Mouse (Mus musculus): ENCODE results near the gene Atg4d. TPM values are rescaled to one million over a fixed set of nuclear protein-coding genes. Genes with fewer than 3 reads are reported as not detected.

Gene Atg4d
- total and polyA plus RNA-seq, 3 experiments = 60.8 to 100 (median 88.7) TPM

DNA sequence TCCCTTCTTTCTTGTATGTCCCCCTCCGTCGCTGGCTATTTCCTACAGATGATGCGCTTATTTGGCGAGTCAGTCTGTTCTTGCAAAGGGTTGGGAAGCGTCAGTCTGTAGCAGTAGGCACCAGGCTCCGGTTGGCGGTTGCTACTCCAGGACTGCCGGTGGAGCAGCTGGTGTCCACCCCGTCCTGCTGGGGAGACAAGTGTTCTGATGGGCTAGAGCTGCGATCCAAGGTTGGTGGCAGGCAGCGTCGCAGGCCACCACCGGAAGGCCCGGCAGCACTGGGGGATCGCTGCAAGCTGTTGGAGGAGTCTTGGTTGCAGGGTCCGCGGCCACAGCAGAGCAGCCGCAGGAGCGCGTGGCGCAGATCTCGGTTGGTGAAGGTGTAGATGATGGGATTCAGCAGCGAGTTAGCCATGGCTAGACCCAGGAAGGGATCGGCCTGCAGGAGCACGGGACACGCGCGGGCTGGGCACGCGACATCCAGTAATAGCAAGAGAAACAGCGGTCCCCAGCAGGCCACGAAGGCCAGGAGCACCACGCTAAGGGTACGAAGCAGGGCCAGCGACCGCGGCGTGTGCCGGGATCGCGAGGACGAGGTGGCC lies 21.2 kb upstream of the Atg4d start:
- Histone ChIP-seq H3K4me1 (ENCODE audit: control insufficient read depth, insufficient read depth, low read length) (0 out of 2 replicates have a peak, but pooled peaks cover 1% of the 10 kb centered on the region), H3K4me3 (peak overlapping the region; percentile 46), H3K36me3 (ENCODE audit: control insufficient read depth, insufficient read depth, low read length) (no peaks in the 10 kb centered on the region), H3K27me3 (ENCODE audit: control insufficient read depth, insufficient read depth, low read length) (peaks cover 13% of the 10 kb centered on the region), H3K9ac (ENCODE audit: low read depth, low read length) (peak overlapping the region; percentile 62), H3K27ac (no peak overlapping the region), H3K79me2 (replicated peaks; ENCODE audit: control insufficient read depth, insufficient read depth, low read length) (no peaks in the 10 kb centered on the region)
- DNase-seq = no peak
- 6% methylated on average over 42 of the region's 42 CpGs for WGBS
- intact Hi-C loops (cut with DNase I) = loop anchor here (5.0 kb wide), 2 partner anchors 123 to 168 kb away; partner anchors contain the start of genes Ilf3 and Qtrt1
- TF ChIP-seq CTCF (IDR thresholded peaks at IDR 0.05) (no peak), POLR2A (IDR thresholded peaks at IDR 0.05; ENCODE audit: insufficient read depth, low read depth, low read length) (no peak), EP300 (IDR thresholded peaks at IDR 0.05; ENCODE audit: insufficient read depth, low read depth, low read length) (no peak)

DNA sequence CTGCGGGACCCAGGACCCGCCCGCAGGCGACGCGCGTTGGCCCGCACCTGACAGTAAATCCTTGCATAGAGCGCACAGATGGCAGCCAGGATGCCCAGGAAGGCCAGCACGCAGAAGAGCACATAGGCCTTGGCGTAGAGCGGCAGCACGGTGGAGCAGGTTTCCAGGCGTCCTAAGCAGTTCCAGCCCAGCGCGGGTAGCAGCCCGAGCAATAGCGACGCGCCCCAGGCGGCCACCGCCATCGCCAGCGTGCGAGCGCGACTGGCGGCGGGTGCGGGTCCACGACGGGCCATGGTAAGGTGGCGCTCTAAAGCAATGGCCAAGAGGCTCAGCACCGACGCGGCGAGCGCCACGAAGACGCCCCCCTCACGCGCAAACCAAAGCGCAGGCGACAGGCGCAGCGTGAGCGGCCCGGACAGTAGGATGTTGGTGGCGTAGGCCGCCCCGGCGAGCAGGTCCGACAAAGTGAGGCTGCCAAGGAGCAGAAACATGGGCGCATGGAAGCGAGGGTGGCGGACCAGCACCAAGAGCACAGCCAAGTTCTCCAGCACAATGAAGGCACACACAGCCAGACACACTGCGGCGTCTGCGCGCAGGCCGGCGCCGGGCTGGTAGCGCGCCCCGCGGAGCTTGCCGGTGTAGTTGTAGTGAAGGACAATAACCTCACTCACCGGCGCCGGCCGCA lies 20.5 kb upstream of the Atg4d start:
- under 1% methylated on average over 72 of the region's 72 CpGs for WGBS
- TF ChIP-seq EP300 (IDR thresholded peaks at IDR 0.05; ENCODE audit: insufficient read depth, low read depth, low read length) = no peak
- no peak for TF ChIP-seq POLR2A (IDR thresholded peaks at IDR 0.05; ENCODE audit: insufficient read depth, low read depth, low read length)
- TF ChIP-seq CTCF (IDR thresholded peaks at IDR 0.05) = no peak
- 0 out of 2 replicates have a peak, but pooled peaks cover 1% of the 10 kb centered on the region for H3K4me1 ChIP-seq (ENCODE audit: control insufficient read depth, insufficient read depth, low read length)
- H3K4me3 ChIP-seq = peak overlapping the region; percentile 46
- no peak overlapping the region for H3K27ac ChIP-seq
- no peaks in the 10 kb centered on the region for H3K79me2 ChIP-seq (replicated peaks; ENCODE audit: control insufficient read depth, insufficient read depth, low read length)
- H3K9ac ChIP-seq (ENCODE audit: low read depth, low read length) = peak overlapping the region; percentile 62
- H3K36me3 ChIP-seq (ENCODE audit: control insufficient read depth, insufficient read depth, low read length) = no peaks in the 10 kb centered on the region
- intact Hi-C loops (cut with DNase I) = loop anchor here (5.0 kb wide), 2 partner anchors 123 to 168 kb away; partner anchors contain the start of genes Ilf3 and Qtrt1
- DNase-seq = peak in 1 of 2 experiments; percentile 36
- H3K27me3 ChIP-seq (ENCODE audit: control insufficient read depth, insufficient read depth, low read length) = peaks cover 13% of the 10 kb centered on the region

DNA sequence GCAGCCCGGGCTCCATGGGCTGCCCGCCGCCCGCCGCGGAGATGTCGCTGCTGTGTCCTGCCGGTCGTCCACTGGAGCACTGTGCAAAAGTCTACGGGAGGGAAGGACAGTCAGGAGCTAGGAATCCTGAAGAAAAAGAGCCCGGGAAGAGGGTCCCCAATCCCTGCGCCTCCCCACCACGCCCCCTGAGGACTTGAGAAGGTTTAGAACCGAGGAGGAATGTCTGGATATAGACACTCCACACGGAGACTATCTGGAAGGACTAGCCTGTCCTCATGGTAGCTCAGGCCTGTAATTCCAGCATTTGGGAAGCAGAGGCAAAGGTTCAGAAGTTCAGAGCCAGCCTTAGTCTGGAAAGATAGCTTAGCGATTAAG lies 20.0 kb upstream of the Atg4d start:
- Histone ChIP-seq H3K36me3 (ENCODE audit: control insufficient read depth, insufficient read depth, low read length) (no peaks in the 10 kb centered on the region), H3K9ac (ENCODE audit: low read depth, low read length) (peak overlapping the region; percentile 62), H3K27me3 (ENCODE audit: control insufficient read depth, insufficient read depth, low read length) (peaks cover 13% of the 10 kb centered on the region), H3K27ac (no peak overlapping the region), H3K79me2 (replicated peaks; ENCODE audit: control insufficient read depth, insufficient read depth, low read length) (no peaks in the 10 kb centered on the region), H3K4me3 (peak overlapping the region; percentile 46), H3K4me1 (ENCODE audit: control insufficient read depth, insufficient read depth, low read length) (0 out of 2 replicates have a peak, but pooled peaks cover 1% of the 10 kb centered on the region)
- WGBS = 3% methylated on average over 16 of the region's 16 CpGs
- intact Hi-C loops (cut with DNase I) = no loop called here
- no peak for DNase-seq
- TF ChIP-seq EP300 (IDR thresholded peaks at IDR 0.05; ENCODE audit: insufficient read depth, low read depth, low read length) = no peak
- no peak for TF ChIP-seq POLR2A (IDR thresholded peaks at IDR 0.05; ENCODE audit: insufficient read depth, low read depth, low read length)
- no peak for TF ChIP-seq CTCF (IDR thresholded peaks at IDR 0.05)

DNA sequence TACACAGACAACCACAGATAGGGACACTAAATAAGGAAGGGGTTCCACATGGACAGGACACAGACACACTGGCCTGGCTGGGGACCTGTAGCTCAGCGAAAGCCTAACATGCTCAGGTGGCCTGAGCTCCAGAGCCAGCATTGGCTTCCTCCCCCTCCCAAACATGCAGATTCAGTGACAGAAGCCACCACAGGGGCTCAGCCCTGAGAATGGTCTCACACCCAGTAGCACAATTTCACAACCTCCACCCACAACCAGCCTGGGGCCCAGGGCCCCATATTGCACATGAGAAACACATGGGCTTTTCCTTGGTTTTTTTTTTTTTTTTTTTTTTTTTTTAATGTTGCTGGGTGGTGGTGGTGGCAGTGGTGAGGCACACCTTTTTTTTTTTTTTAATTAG lies 18.8 kb upstream of the Atg4d start:
- Histone ChIP-seq H3K9ac (ENCODE audit: low read depth, low read length) (no peak overlapping the region), H3K27me3 (ENCODE audit: control insufficient read depth, insufficient read depth, low read length) (peaks cover 13% of the 10 kb centered on the region), H3K27ac (no peak overlapping the region), H3K4me1 (ENCODE audit: control insufficient read depth, insufficient read depth, low read length) (0 out of 2 replicates have a peak, but pooled peaks cover 1% of the 10 kb centered on the region), H3K79me2 (replicated peaks; ENCODE audit: control insufficient read depth, insufficient read depth, low read length) (no peaks in the 10 kb centered on the region), H3K4me3 (no peak overlapping the region), H3K36me3 (ENCODE audit: control insufficient read depth, insufficient read depth, low read length) (no peaks in the 10 kb centered on the region)
- TF ChIP-seq POLR2A (IDR thresholded peaks at IDR 0.05; ENCODE audit: insufficient read depth, low read depth, low read length) (no peak), EP300 (IDR thresholded peaks at IDR 0.05; ENCODE audit: insufficient read depth, low read depth, low read length) (no peak)
- 92% methylated on average over 1 of the region's 1 CpGs for WGBS
- intact Hi-C loops (cut with DNase I) = no loop called here
- no peak for DNase-seq

DNA sequence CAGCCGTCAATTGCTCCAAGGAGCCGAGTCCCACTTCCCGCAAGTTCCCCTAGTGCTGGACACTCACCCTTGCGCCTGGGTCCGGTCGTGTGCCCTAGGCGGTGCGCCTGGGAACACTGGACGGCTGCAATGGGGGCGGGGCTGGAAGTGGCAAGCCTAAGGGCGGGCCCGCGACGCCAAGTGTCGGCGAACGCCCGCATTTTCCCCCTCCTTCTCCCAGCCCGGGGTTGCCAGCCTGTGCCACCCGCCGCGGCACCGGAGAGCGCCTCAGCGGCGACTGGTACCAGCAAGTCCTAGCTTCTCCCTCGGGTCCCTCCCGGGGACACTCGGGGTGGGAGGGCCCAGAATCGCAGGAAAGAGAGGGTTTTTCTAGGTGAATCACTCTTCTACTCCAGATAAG lies 16.8 kb upstream of the Atg4d start, which contains the start of gene S1pr5:
Gene S1pr5 (minus strand): TSS at position 118 of the 400 bp plus-strand sequence.
- peaks cover 13% of the 10 kb centered on the region for H3K27me3 ChIP-seq (ENCODE audit: control insufficient read depth, insufficient read depth, low read length)
- H3K4me3 ChIP-seq = 0 out of 2 replicates have a peak within 1 kb of the TSS, but pooled peaks have one; percentile 4
- H3K79me2 ChIP-seq (replicated peaks; ENCODE audit: control insufficient read depth, insufficient read depth, low read length) = no peaks in the 10 kb centered on the region
- H3K36me3 ChIP-seq (ENCODE audit: control insufficient read depth, insufficient read depth, low read length) = no peaks in the 10 kb centered on the region
- 2% methylated on average over 30 of the region's 30 CpGs for WGBS
- H3K27ac ChIP-seq = no peak within 1 kb of the TSS
- peak in 1 of 2 experiments; percentile 63 for DNase-seq
- TF ChIP-seq POLR2A (IDR thresholded peaks at IDR 0.05; ENCODE audit: insufficient read depth, low read depth, low read length) = no peak
- no peak for TF ChIP-seq CTCF (IDR thresholded peaks at IDR 0.05)
- no peak for TF ChIP-seq EP300 (IDR thresholded peaks at IDR 0.05; ENCODE audit: insufficient read depth, low read depth, low read length)
- intact Hi-C loops (cut with DNase I) = no loop called here
- no peak within 1 kb of the TSS for H3K9ac ChIP-seq (ENCODE audit: low read depth, low read length)
- H3K4me1 ChIP-seq (ENCODE audit: control insufficient read depth, insufficient read depth, low read length) = peaks cover 3% of the 10 kb centered on the region; the same call in 1 of the 2 replicates
